Mouse (Mus musculus) lung, embryonic 15.5 days (tissue): ENCODE data around the gene Xkr8. TPM values are rescaled to one million over a fixed set of nuclear protein-coding genes. Genes with fewer than 3 reads are reported as not detected.
"Not testable (repeated sequence)": the region's sequence is repeated elsewhere in the genome, so short reads cannot be mapped to it uniquely, and the experiment has no call there.

ENCODE experiments used
- ATAC-seq: fragments of 200-750 bp; cut with Nextera tagmentation; 2 replicates; pipeline ENCODE4 v1.8.0; 2017; ENCODE audit warnings: moderate number of reproducible peaks, borderline replicate concordance; ENCODE audit not compliant: low FRiP score, low TSS enrichment; ENCODE audit errors: extremely low read depth
- H3K27ac ChIP-seq: fragments of 300-500 bp; sonication (generic); 2 replicates; pipeline ENCODE4 v1.5.1; 2015; ENCODE audit warnings: moderate library complexity, mild to moderate bottlenecking, inconsistent platforms
- H3K27me3 ChIP-seq: fragments of 300-500 bp; sonication (generic); 2 replicates; pipeline ENCODE4 v1.6.1; 2015; ENCODE audit warnings: inconsistent platforms
- H3K36me3 ChIP-seq: fragments of 300-500 bp; sonication (generic); 2 replicates; pipeline ENCODE4 v1.6.1; 2015; ENCODE audit warnings: inconsistent platforms
- H3K4me1 ChIP-seq: fragments of 300-500 bp; sonication (generic); 2 replicates; pipeline ENCODE4 v1.6.1; 2015; ENCODE audit warnings: inconsistent platforms
- H3K4me2 ChIP-seq: fragments of 300-500 bp; sonication (generic); 2 replicates; pipeline ENCODE4 v1.6.1; 2015; ENCODE audit warnings: inconsistent platforms, mild to moderate bottlenecking, moderate library complexity
- H3K4me3 ChIP-seq: fragments of 300-500 bp; sonication (generic); 2 replicates; pipeline ENCODE4 v1.5.1; 2015; ENCODE audit warnings: mild to moderate bottlenecking, inconsistent platforms
- H3K9ac ChIP-seq: fragments of 300-500 bp; sonication (generic); 2 replicates; pipeline ENCODE4 v1.6.1; 2015; ENCODE audit warnings: inconsistent platforms
- H3K9me3 ChIP-seq: fragments of 300-500 bp; sonication (generic); 2 replicates; pipeline ENCODE4 v1.6.1; 2016; ENCODE audit warnings: inconsistent platforms
- WGBS: fragments of 180-500 bp; shearing (Covaris S2); methylation state at CpG from one replicate; pipeline ENCODE4 v1.1.7; 2015; 5-methylcytosine and 5-hydroxymethylcytosine counted together
- polyA plus RNA-seq: library from polyadenylated mRNA; unstranded; fragments of >200 nt; fragmentation: Nextera tagmentation; extraction: Ambion mirVana; gene quantifications from 2 replicates; pipeline ENCODE4 v1.2.1, GENCODE M21; 2015

Xkr8 gene
- 5.1 TPM in 2 replicates for polyA plus RNA-seq

DNA sequence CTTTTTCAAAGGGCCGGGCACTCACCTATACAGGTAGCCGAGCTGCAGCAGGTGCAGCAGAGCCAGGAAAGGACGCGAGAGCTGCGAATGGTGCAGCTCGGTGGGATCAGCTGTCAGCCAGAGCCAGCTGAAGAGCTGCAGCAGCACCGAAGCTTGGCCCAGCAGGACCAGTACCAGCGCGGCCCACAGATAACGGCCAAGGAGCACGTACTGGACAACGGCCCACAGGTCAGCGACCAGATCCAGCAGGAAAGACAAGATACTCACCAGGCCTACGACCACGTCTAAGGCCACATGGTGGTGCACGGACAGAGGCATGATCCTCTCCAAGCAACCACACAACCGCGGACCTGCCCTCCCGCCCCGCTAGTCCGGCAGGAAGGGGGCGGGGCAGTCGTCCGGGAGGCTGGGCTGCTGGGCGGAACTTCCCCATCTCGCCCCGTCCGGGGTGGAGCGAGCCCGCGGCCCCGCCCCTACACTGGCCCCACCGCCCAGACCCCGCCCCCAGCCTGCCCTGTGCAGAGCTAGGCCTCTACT, at the start of gene Xkr8:
TSS of gene Xkr8 (minus strand) at position 399 of the 537 bp plus-strand sequence.
- Histone ChIP-seq H3K9ac (peak within 1 kb of the TSS; percentile 54), H3K27ac (peak within 1 kb of the TSS; percentile 34; the same call in 1 of the 2 replicates), H3K36me3 (no peaks in the 10 kb centered on the region), H3K9me3 (no peaks in the 10 kb centered on the region), H3K4me3 (peak within 1 kb of the TSS; percentile 68), H3K27me3 (no peaks in the 10 kb centered on the region), H3K4me1 (peaks cover 7% of the 10 kb centered on the region), H3K4me2 (peak within 1 kb of the TSS; percentile 96)
- WGBS: 2% methylated on average over 33 of the region's 34 CpGs
- peak; percentile 98 for ATAC-seq

DNA sequence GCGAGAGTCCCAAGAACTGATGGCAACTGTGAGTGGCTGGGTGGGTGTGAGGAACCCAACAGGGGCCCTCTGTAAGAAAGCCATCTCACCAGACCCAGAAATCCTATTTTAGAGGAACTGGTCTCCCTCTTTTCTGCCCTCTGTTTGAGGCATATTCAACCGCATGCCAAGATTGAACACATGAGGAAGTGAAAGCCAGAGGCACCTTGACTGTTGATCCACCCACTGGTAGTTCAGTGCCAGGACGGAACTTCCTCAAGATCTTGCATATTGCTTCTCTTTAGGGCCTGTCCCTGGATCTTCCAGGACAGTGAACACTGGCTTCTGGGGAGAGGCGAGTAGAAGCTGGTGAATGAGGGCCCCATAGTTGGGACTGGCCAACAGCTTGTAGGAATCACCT, 47.9 kb upstream of the Xkr8 start:
- H3K4me1 ChIP-seq: no peaks in the 10 kb centered on the region
- no peaks in the 10 kb centered on the region for H3K9me3 ChIP-seq
- no peak for ATAC-seq
- WGBS: 83% methylated on average over 4 of the region's 4 CpGs
- H3K9ac ChIP-seq: no peak overlapping the region
- no peaks in the 10 kb centered on the region for H3K27me3 ChIP-seq
- no peak overlapping the region for H3K4me3 ChIP-seq
- H3K4me2 ChIP-seq: no peak overlapping the region
- peaks cover 42% of the 10 kb centered on the region for H3K36me3 ChIP-seq
- H3K27ac ChIP-seq: no peak overlapping the region

DNA sequence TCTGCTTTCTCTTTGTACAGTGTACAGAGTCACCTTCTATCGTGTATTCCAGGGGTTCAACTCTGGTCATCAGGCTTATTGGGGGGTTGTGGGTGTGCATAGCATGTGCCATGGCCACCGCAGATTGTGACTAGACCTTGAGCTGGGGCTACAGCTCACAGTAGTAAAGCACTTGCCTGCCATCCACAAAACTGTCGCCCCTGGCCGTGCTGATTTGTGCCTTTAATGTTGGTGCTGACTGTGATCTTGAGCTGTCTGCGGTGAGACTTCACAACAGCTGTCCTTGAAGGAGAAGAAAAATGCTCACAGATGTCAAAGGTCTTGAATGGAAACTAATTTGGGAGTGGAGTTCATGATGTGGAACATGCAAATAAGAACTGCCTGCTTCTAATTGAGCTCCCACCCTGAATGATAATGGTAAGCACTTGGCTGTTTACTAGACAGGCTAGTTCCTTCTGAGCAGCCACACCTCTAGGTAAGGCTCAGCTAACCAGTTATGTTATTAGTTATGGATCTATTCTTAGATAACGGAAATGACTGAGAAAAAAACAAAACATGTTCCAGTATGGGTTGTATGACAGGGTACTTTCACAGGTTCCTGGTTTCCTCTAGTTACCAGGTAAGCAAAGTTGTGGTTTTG, 46.3 kb upstream of the Xkr8 start:
- Histone ChIP-seq H3K36me3 (peaks cover 57% of the 10 kb centered on the region), H3K9ac (no peak overlapping the region), H3K27ac (no peak overlapping the region), H3K4me2 (no peak overlapping the region), H3K9me3 (no peaks in the 10 kb centered on the region), H3K4me1 (no peaks in the 10 kb centered on the region), H3K4me3 (no peak overlapping the region), H3K27me3 (no peaks in the 10 kb centered on the region)
- no peak for ATAC-seq
- WGBS: 89% methylated on average over 6 of the region's 6 CpGs

DNA sequence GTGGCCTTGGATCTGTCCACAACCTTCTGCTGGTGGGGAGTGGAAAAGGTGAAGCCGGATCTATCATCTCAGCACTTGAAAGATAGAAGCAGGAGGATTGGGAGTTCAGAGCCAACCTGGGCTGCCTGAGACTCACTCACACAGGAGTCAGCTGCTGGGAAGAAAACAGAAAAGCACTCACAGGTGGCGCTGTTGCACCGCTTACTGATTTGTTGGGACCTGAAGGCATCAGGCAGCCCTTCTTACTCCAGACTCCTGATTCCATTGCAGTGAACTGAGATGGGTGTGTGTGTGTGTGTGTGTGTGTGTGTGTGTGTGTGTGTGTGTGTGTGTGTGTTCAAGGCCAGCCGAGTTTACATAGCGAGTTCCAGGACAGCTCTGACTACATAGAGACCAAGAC, 44.4 kb upstream of the Xkr8 start:
- Histone ChIP-seq H3K4me3 (no peak overlapping the region), H3K4me2 (no peak overlapping the region), H3K27me3 (no peaks in the 10 kb centered on the region), H3K36me3 (peaks cover 75% of the 10 kb centered on the region), H3K27ac (no peak overlapping the region), H3K9ac (no peak overlapping the region), H3K9me3 (no peaks in the 10 kb centered on the region), H3K4me1 (no peaks in the 10 kb centered on the region)
- no peak for ATAC-seq
- 83% methylated on average over 5 of the region's 5 CpGs for WGBS

DNA sequence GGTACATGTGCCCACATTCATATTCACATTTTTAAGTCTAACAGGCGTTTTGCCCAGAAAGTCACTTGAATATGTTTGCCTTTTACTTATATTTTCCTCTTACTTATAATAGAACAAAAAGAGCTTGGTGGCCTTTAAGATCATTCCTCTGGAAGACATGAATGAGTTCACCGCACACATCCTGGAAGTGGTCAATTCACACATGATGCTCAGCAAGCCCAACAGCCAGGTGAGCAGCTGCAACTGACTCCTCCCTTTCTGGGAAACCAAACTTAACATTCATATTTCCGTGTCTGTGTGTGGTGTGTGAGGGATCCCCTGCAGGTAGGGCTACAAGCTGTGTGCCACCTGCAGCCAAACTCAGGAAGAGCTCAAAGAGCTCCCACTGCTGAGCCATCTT, 42.6 kb upstream of the Xkr8 start:
- no peaks in the 10 kb centered on the region for H3K27me3 ChIP-seq
- no peaks in the 10 kb centered on the region for H3K4me1 ChIP-seq
- no peaks in the 10 kb centered on the region for H3K9me3 ChIP-seq
- H3K4me3 ChIP-seq: no peak overlapping the region
- no peak overlapping the region for H3K27ac ChIP-seq
- no peak overlapping the region for H3K4me2 ChIP-seq
- peaks cover 92% of the 10 kb centered on the region for H3K36me3 ChIP-seq
- no peak for ATAC-seq
- WGBS: 75% methylated on average over 3 of the region's 3 CpGs
- no peak overlapping the region for H3K9ac ChIP-seq

DNA sequence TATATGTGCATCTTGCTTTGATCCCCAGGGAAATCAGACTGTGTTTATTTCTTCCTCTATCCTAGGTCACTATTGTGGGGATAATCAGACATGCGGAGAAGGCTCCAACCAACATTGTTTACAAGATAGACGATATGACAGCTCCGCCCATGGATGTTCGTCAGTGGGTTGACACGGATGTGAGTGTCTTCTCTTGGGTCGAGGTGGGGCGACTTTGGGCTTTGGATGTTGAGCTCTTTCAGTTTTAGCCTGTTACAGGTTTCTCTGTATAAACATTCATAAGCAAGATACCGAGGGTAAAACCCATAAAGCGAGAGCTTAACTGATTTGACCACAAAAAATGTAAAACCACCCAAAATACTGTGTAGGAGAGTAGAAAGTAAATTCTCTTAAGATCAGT, 39.4 kb upstream of the Xkr8 start:
- 73% methylated on average over 9 of the region's 9 CpGs for WGBS
- no peak overlapping the region for H3K4me2 ChIP-seq
- no peak overlapping the region for H3K27ac ChIP-seq
- H3K36me3 ChIP-seq: peaks cover 65% of the 10 kb centered on the region
- H3K9ac ChIP-seq: no peak overlapping the region
- no peaks in the 10 kb centered on the region for H3K9me3 ChIP-seq
- no peak overlapping the region for H3K4me3 ChIP-seq
- H3K4me1 ChIP-seq: peaks cover 11% of the 10 kb centered on the region
- no peaks in the 10 kb centered on the region for H3K27me3 ChIP-seq
- no peak for ATAC-seq

DNA sequence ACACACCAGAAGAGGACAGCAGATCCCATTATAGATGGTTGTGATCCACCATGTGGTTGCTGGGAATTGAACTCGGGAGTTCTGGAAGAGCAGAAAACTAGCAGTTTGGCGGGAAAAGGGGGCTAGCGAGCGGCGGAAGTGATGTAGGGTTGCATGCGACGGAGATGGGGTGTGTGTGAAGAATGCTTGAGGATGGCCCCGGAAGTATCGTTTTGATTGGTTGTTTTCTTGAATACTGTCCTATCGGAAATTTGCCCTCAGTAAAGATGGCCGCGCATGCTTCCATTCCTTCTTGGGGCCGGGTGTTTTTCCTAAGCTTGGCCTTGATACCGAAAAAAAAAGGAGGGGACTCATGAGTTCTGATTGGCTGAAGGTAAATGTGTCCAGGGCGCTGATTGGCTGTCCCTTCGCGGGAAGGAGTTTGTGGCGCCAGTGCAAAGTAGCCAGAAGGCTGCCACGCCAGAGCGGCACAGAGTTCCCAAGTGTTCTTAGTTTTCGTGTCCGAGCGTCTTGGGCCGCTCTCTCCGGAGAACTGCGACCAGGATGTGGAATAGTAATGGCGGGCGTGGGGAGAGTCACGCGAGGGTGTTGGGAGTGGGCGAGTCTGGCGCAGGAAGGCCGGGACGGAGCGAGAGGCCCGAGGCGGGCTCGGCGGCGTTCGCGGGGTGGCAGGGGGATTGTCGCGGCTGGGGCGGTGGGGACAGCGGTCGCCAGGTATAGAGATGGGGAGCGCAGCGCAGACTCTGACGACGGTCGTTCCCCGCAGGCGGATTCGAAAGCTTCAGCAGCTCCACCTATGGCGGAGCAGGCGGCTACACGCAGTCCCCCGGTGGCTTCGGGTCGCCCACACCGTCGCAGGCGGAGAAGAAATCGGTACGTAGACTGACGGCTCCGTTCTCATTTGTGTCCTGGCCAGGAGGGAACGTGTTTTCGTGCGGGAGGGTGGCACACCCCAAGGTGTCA, 35.8 kb upstream of the Xkr8 start, which contains the start of gene Rpa2:
TSS of gene Rpa2 (plus strand) at position 419 of the 963 bp plus-strand sequence.
- Histone ChIP-seq H3K36me3 (peaks cover 31% of the 10 kb centered on the region), H3K4me1 (peaks cover 11% of the 10 kb centered on the region), H3K9me3 (no peaks in the 10 kb centered on the region), H3K4me2 (peak within 1 kb of the TSS; percentile 59), H3K9ac (peak within 1 kb of the TSS; percentile 79), H3K4me3 (peak within 1 kb of the TSS; percentile 78), H3K27me3 (no peaks in the 10 kb centered on the region), H3K27ac (peak within 1 kb of the TSS; percentile 69)
- ATAC-seq: peak; percentile 97
- under 1% methylated on average over 71 of the region's 71 CpGs for WGBS

DNA sequence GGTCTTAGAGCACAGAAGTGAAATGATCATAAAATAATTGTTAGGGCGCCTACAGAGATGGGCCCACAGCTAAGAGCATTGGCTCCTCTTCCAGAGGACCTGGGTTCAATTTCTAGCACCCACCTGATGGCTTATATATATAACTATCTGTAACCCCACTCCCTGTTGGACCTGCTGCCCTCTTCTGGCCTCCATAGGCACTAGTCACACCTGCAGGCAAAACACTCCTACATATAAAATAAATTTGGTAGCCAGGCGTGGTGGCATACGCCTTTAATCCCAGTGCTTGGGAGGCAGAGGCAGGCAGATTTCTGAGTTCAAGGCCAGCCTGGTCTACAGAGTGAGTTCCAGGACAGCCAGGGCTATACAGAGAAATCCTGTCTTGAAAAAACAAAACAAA, 30.8 kb upstream of the Xkr8 start:
- not testable (repeated sequence) for ATAC-seq, H3K27ac ChIP-seq, H3K27me3 ChIP-seq, H3K4me1 ChIP-seq, H3K4me2 ChIP-seq, H3K9ac ChIP-seq, H3K4me3 ChIP-seq, H3K36me3 ChIP-seq, H3K9me3 ChIP-seq
- WGBS: 80% methylated on average over 3 of the region's 3 CpGs

DNA sequence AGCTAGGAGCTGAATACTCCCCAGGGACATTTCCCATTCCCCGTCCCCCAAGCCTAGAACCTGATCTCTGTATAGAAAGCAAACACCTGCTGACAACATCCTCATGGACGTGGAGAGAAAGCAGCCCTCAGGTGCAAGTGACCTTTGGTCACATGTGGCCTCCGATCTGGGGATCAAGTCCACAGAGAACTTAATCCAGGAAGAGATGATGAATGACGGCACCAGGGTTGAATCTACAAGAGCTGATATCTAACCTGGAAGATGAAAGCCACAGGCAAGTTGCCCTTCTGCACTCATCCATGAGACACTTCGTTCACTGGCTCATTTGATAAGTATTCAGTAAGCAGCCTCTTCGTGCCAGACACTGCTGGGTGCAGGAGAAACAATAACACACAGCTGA, 30.3 kb upstream of the Xkr8 start:
- Histone ChIP-seq H3K4me2 (no peak overlapping the region), H3K27me3 (peaks cover 6% of the 10 kb centered on the region; the same call in 1 of the 2 replicates), H3K9me3 (no peaks in the 10 kb centered on the region), H3K36me3 (no peaks in the 10 kb centered on the region), H3K4me3 (no peak overlapping the region), H3K27ac (no peak overlapping the region), H3K4me1 (peaks cover 2% of the 10 kb centered on the region), H3K9ac (no peak overlapping the region)
- 60% methylated on average over 6 of the region's 6 CpGs for WGBS
- no peak for ATAC-seq

DNA sequence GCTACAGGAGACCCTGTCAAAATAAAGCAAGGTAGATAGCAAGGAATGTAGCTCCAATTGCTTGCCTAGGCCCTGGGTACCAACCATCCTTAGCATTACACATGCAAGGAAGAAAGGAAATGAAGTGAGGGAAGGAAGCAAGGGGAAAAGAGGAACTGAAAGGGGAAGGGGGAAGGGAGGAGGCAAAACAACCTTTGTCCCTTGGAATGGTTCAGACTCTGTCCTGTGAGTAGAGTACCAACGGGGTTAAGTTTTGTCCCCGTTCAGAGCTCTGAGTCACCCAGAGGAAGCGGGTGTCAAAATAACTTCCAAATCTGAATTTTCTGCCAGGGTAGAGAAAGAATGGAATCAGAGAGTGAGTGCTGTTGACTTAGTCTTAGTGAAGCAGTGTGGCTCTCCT, 27.9 kb upstream of the Xkr8 start:
- Histone ChIP-seq H3K27ac (no peak overlapping the region), H3K4me3 (no peak overlapping the region)
- ATAC-seq: no peak

DNA sequence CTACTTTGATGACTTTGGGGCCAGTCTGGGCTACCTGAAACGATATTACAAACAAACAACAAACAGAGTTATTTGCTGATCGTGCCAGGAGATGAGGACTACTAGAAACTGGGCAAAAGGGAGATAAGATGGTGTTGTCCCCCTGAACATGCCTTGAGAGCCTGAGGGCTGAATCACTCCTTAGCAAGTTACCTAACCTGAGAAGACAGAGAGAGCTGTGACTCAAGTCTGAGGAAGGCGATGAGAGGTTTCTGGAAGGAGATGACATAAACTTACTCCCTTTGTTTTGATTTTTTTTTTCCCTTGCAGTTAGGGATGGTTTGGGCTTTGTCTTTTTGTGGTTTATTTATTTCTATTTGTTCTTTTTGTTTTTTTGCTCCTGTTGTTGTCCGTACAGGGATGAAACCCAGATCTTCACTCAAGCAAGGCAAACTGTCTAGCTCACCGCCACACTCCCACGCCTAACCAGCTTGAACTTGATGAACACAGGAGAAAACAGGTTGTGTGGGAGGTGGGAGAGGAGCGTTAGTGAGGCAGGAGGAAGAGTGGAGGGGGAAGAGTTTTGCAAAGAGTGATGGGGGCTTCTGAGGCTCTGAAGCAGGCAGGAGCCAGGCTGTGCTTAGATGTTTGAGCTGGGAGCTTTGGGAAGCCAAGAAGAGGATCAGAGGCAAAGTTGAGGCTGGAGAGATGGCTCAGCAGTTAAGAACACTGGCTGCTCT, 25.4 kb upstream of the Xkr8 start:
- H3K9ac ChIP-seq: no peak overlapping the region
- H3K36me3 ChIP-seq: no peaks in the 10 kb centered on the region
- peaks cover 12% of the 10 kb centered on the region; the same call in 1 of the 2 replicates for H3K27me3 ChIP-seq
- WGBS: 76% methylated on average over 7 of the region's 7 CpGs
- no peak overlapping the region for H3K27ac ChIP-seq
- no peak for ATAC-seq
- H3K9me3 ChIP-seq: no peaks in the 10 kb centered on the region
- H3K4me3 ChIP-seq: 0 out of 2 replicates have a peak overlapping the region, but pooled peaks have one; percentile 48
- H3K4me2 ChIP-seq: peak overlapping the region; percentile 94
- peaks cover 12% of the 10 kb centered on the region; the same call in 1 of the 2 replicates for H3K4me1 ChIP-seq

More for the DNA sequence above, 27.9 kb upstream of the Xkr8 start:
- 44% methylated on average over 3 of the region's 3 CpGs for WGBS
- H3K4me2 ChIP-seq: no peak overlapping the region
- H3K27me3 ChIP-seq: peaks cover 12% of the 10 kb centered on the region; the same call in 1 of the 2 replicates
- H3K9me3 ChIP-seq: no peaks in the 10 kb centered on the region
- no peak overlapping the region for H3K9ac ChIP-seq
- H3K36me3 ChIP-seq: no peaks in the 10 kb centered on the region
- peaks cover 12% of the 10 kb centered on the region; the same call in 1 of the 2 replicates for H3K4me1 ChIP-seq
